Mouse (Mus musculus) heart, embryonic 10.5 days (tissue): Measurements from ENCODE around the gene Csrnp1. TPM values are rescaled to one million over a fixed set of nuclear protein-coding genes. Genes with fewer than 3 reads are reported as not detected.
A peak's percentile ranks its signal among the peaks of the same experiment; 100 is the strongest.

Experiments used
- DNase-seq: peaks from one replicate; pipeline ENCODE4 v3.0.0-alpha.2; 2017; ENCODE audit warnings: low spot score
- H3K27ac ChIP-seq: fragments of 300-500 bp; sonication (generic); 2 replicates; pipeline ENCODE4 v1.5.1; 2016; ENCODE audit warnings: mild to moderate bottlenecking
- H3K27me3 ChIP-seq: fragments of 300-500 bp; sonication (generic); 2 replicates; pipeline ENCODE4 v1.6.1; 2016; ENCODE audit warnings: mild to moderate bottlenecking; ENCODE audit not compliant: poor library complexity, insufficient read depth, severe bottlenecking
- H3K36me3 ChIP-seq: fragments of 300-500 bp; sonication (generic); 2 replicates; pipeline ENCODE4 v1.6.1; 2016; ENCODE audit warnings: mild to moderate bottlenecking, moderate library complexity
- H3K4me1 ChIP-seq: fragments of 300-500 bp; sonication (generic); 2 replicates; pipeline ENCODE4 v1.6.1; 2016; ENCODE audit warnings: mild to moderate bottlenecking
- H3K4me3 ChIP-seq: fragments of 300-500 bp; sonication (generic); 2 replicates; pipeline ENCODE4 v1.5.1; 2016; ENCODE audit warnings: mild to moderate bottlenecking, moderate library complexity
- H3K9me3 ChIP-seq: fragments of 300-500 bp; sonication (generic); 2 replicates; pipeline ENCODE4 v1.6.1; 2016; ENCODE audit warnings: mild to moderate bottlenecking, moderate library complexity
- WGBS: fragments of 180-500 bp; shearing (Covaris S2); methylation state at CpG from one replicate; pipeline ENCODE4 v1.1.7; 2016; 5-methylcytosine and 5-hydroxymethylcytosine counted together
- polyA plus RNA-seq: library from polyadenylated mRNA; unstranded; fragments of >200 nt; fragmentation: Nextera tagmentation; extraction: Ambion mirVana; gene quantifications from 2 replicates; pipeline ENCODE4 v1.2.1, GENCODE M21; 2016

The Csrnp1 gene
- polyA plus RNA-seq, 1 experiment from 2014 or later, result 7.5 TPM

- 0 out of 2 replicates have a peak overlapping the region, but pooled peaks have one; percentile 52 for H3K27ac ChIP-seq
- H3K4me1 ChIP-seq, result peaks cover 27% of the 10 kb centered on the region
- peaks cover 47% of the 10 kb centered on the region for H3K36me3 ChIP-seq
- H3K27me3 ChIP-seq, result no peaks in the 10 kb centered on the region
- WGBS, result 83% methylated on average over 7 of the region's 7 CpGs
- DNase-seq, result no peak
- H3K9me3 ChIP-seq, result no peaks in the 10 kb centered on the region
- no peak overlapping the region for H3K4me3 ChIP-seq
Observed at GRCm38 (mm10) chr9:119970763-119971656, 13.4 kb downstream of the Csrnp1 start.

GRCm38 (mm10) chr9:119970221-119970620, 14.2 kb downstream of the Csrnp1 start:
- Histone ChIP-seq H3K4me3 (no peak overlapping the region), H3K27ac (0 out of 2 replicates have a peak overlapping the region, but pooled peaks have one; percentile 52), H3K27me3 (no peaks in the 10 kb centered on the region), H3K9me3 (no peaks in the 10 kb centered on the region), H3K4me1 (peaks cover 27% of the 10 kb centered on the region), H3K36me3 (peaks cover 45% of the 10 kb centered on the region)
- no peak for DNase-seq
- WGBS, result 38% methylated on average over 6 of the region's 6 CpGs

- DNase-seq, result no peak
- WGBS, result 74% methylated on average over 7 of the region's 7 CpGs
- Histone ChIP-seq H3K27ac (0 out of 2 replicates have a peak overlapping the region, but pooled peaks have one; percentile 52), H3K27me3 (no peaks in the 10 kb centered on the region), H3K4me1 (peaks cover 27% of the 10 kb centered on the region), H3K36me3 (peaks cover 41% of the 10 kb centered on the region), H3K4me3 (no peak overlapping the region), H3K9me3 (no peaks in the 10 kb centered on the region)
Observed at GRCm38 (mm10) chr9:119969811-119970210, 14.6 kb downstream of the Csrnp1 start.

GRCm38 (mm10) chr9:119966221-119966910, 18.1 kb downstream of the Csrnp1 start:
- DNase-seq, result no peak
- Histone ChIP-seq H3K4me3 (no peak overlapping the region), H3K36me3 (peaks cover 7% of the 10 kb centered on the region), H3K27me3 (peaks cover 9% of the 10 kb centered on the region; the same call in 1 of the 2 replicates), H3K27ac (0 out of 2 replicates have a peak overlapping the region, but pooled peaks have one; percentile 25), H3K4me1 (peaks cover 46% of the 10 kb centered on the region), H3K9me3 (no peaks in the 10 kb centered on the region)
- WGBS, result 80% methylated on average over 26 of the region's 26 CpGs

GRCm38 (mm10) chr9:119965186-119965585, 19.3 kb downstream of the Csrnp1 start:
- peaks cover 9% of the 10 kb centered on the region; the same call in 1 of the 2 replicates for H3K27me3 ChIP-seq
- DNase-seq, result no peak
- no peaks in the 10 kb centered on the region for H3K36me3 ChIP-seq
- 74% methylated on average over 3 of the region's 3 CpGs for WGBS
- 0 out of 2 replicates have a peak overlapping the region, but pooled peaks have one; percentile 25 for H3K27ac ChIP-seq
- H3K4me3 ChIP-seq, result no peak overlapping the region
- H3K4me1 ChIP-seq, result peaks cover 34% of the 10 kb centered on the region
- no peaks in the 10 kb centered on the region for H3K9me3 ChIP-seq

- peaks cover 31% of the 10 kb centered on the region for H3K4me1 ChIP-seq
- no peaks in the 10 kb centered on the region for H3K9me3 ChIP-seq
- 57% methylated on average over 3 of the region's 3 CpGs for WGBS
- H3K4me3 ChIP-seq, result peak overlapping the region; percentile 25; the same call in 1 of the 2 replicates
- no peak for DNase-seq
- H3K27me3 ChIP-seq, result peaks cover 9% of the 10 kb centered on the region; the same call in 1 of the 2 replicates
- no peaks in the 10 kb centered on the region for H3K36me3 ChIP-seq
- peak overlapping the region; percentile 67 for H3K27ac ChIP-seq
Observed at GRCm38 (mm10) chr9:119964206-119964605, 20.3 kb downstream of the Csrnp1 start.

- peak; percentile 92 for DNase-seq
Observed at GRCm38 (mm10) chr9:119962987-119963667, 21.3 kb downstream of the Csrnp1 start.

GRCm38 (mm10) chr9:119962216-119962615, 22.2 kb downstream of the Csrnp1 start:
- Histone ChIP-seq H3K9me3 (no peaks in the 10 kb centered on the region), H3K27me3 (peaks cover 9% of the 10 kb centered on the region; the same call in 1 of the 2 replicates), H3K4me1 (peaks cover 31% of the 10 kb centered on the region), H3K36me3 (no peaks in the 10 kb centered on the region), H3K27ac (no peak overlapping the region), H3K4me3 (no peak overlapping the region)
- no peak for DNase-seq
- WGBS, result 71% methylated on average over 4 of the region's 4 CpGs

More at GRCm38 (mm10) chr9:119962987-119963667, 21.3 kb downstream of the Csrnp1 start:
- H3K27ac ChIP-seq, result peak overlapping the region; percentile 76
- peak overlapping the region; percentile 55 for H3K4me3 ChIP-seq
- H3K36me3 ChIP-seq, result no peaks in the 10 kb centered on the region
- 6% methylated on average over 21 of the region's 21 CpGs for WGBS
- peaks cover 9% of the 10 kb centered on the region; the same call in 1 of the 2 replicates for H3K27me3 ChIP-seq
- H3K4me1 ChIP-seq, result peaks cover 41% of the 10 kb centered on the region
- no peaks in the 10 kb centered on the region for H3K9me3 ChIP-seq

GRCm38 (mm10) chr9:119958835-119959234, 25.6 kb downstream of the Csrnp1 start:
- Histone ChIP-seq H3K4me1 (peaks cover 25% of the 10 kb centered on the region), H3K27me3 (peaks cover 9% of the 10 kb centered on the region; the same call in 1 of the 2 replicates), H3K9me3 (no peaks in the 10 kb centered on the region), H3K4me3 (no peak overlapping the region), H3K36me3 (no peaks in the 10 kb centered on the region), H3K27ac (no peak overlapping the region)
- 66% methylated on average over 9 of the region's 9 CpGs for WGBS
- no peak for DNase-seq

GRCm38 (mm10) chr9:119951388-119951787, 33.1 kb downstream of the Csrnp1 start:
- 80% methylated on average over 9 of the region's 9 CpGs for WGBS
- Histone ChIP-seq H3K4me1 (peaks cover 7% of the 10 kb centered on the region), H3K36me3 (no peaks in the 10 kb centered on the region), H3K27me3 (no peaks in the 10 kb centered on the region), H3K4me3 (no peak overlapping the region), H3K27ac (no peak overlapping the region), H3K9me3 (no peaks in the 10 kb centered on the region)
- no peak for DNase-seq

- Histone ChIP-seq H3K36me3 (no peaks in the 10 kb centered on the region), H3K9me3 (no peaks in the 10 kb centered on the region), H3K4me3 (no peak overlapping the region), H3K27me3 (no peaks in the 10 kb centered on the region), H3K27ac (0 out of 2 replicates have a peak overlapping the region, but pooled peaks have one; percentile 22), H3K4me1 (peaks cover 7% of the 10 kb centered on the region)
- no peak for DNase-seq
- WGBS, result 54% methylated on average over 6 of the region's 6 CpGs
Observed at GRCm38 (mm10) chr9:119950434-119950833, 34.0 kb downstream of the Csrnp1 start.

GRCm38 (mm10) chr9:119948804-119949203, 35.7 kb downstream of the Csrnp1 start:
- Histone ChIP-seq H3K9me3 (no peaks in the 10 kb centered on the region), H3K36me3 (no peaks in the 10 kb centered on the region), H3K4me3 (no peak overlapping the region), H3K27ac (no peak overlapping the region), H3K4me1 (peaks cover 7% of the 10 kb centered on the region), H3K27me3 (no peaks in the 10 kb centered on the region)
- no peak for DNase-seq
- 48% methylated on average over 3 of the region's 3 CpGs for WGBS
